Mouse (Mus musculus) heart, postnatal 0 days (tissue): ENCODE results near the gene Card14.

Experiments used
- CTCF ChIP-seq: IDR thresholded peaks from 2 replicates; pipeline ENCODE4 v1.5.1; 2016; ENCODE audit warnings: antibody characterized with exemption, control low read depth, low read depth
- EP300 ChIP-seq: IDR thresholded peaks from 2 replicates; pipeline ENCODE4 v1.6.1; 2016; ENCODE audit warnings: antibody characterized with exemption, low read depth

DNA sequence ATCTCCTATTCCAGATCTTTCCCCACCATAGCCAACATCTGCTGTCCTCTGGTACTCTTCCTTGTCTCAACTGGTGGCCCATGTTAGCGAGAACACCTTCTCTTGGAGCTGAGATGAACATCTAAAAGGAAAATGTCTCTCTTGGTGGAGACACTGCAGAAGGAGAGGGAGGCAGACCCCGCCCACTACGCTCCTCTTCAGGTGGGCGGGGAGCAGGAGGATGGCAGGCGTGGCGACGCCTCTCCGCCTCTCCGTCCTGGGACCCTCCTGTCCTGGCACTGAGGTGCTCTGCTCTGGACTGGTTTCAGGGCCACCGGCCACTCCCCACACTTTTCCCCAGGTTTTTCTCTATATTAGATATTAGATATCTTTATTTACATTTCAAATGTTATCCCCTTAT lies 3.1 kb downstream of the Card14 start:
- no peak for TF ChIP-seq EP300
- no peak for TF ChIP-seq CTCF
